Mouse (Mus musculus): ENCODE results near the gene Mtmr10. TPM values are rescaled to one million over a fixed set of nuclear protein-coding genes. Genes with fewer than 3 reads are reported as not detected.

Mtmr10 gene
- polyA plus RNA-seq, 1 experiment from 2014 or later = 12.2 TPM

- Histone ChIP-seq H3K27ac (replicated peaks) (peak overlapping the region; percentile 30; the same call in 1 of the 2 replicates), H3K27me3 (replicated peaks) (no peaks in the 10 kb centered on the region), H3K36me3 (peaks cover 27% of the 10 kb centered on the region; the same call in 1 of the 2 replicates), H3K4me3 (replicated peaks) (no peak overlapping the region), H3K4me1 (peaks cover 11% of the 10 kb centered on the region), H3K9ac (replicated peaks) (no peak overlapping the region), H3K9me3 (replicated peaks) (no peaks in the 10 kb centered on the region), H3K4me2 (no peak overlapping the region)
- 82% methylated on average over 15 of the region's 15 CpGs for WGBS
- peak; percentile 57; the same call in 1 of the 2 replicates for ATAC-seq (ENCODE audit: low FRiP score)
Observed at GRCm38 (mm10) chr7:64349147-64349861, 61.9 kb downstream of the Mtmr10 start.

- Histone ChIP-seq H3K9ac (replicated peaks) (no peak overlapping the region), H3K4me2 (no peak overlapping the region), H3K4me3 (replicated peaks) (no peak overlapping the region), H3K27me3 (replicated peaks) (no peaks in the 10 kb centered on the region), H3K4me1 (peaks cover 11% of the 10 kb centered on the region), H3K9me3 (replicated peaks) (no peaks in the 10 kb centered on the region), H3K36me3 (peaks cover 27% of the 10 kb centered on the region; the same call in 1 of the 2 replicates), H3K27ac (replicated peaks) (peak overlapping the region; percentile 73)
- peak; percentile 79 for ATAC-seq (ENCODE audit: low FRiP score)
- 60% methylated on average over 4 of the region's 4 CpGs for WGBS
Observed at GRCm38 (mm10) chr7:64351087-64351486, 63.6 kb downstream of the Mtmr10 start.

- Histone ChIP-seq H3K27ac (replicated peaks) (no peak overlapping the region), H3K4me2 (no peak overlapping the region)
Observed at GRCm38 (mm10) chr7:64354206-64354605, 66.8 kb downstream of the Mtmr10 start.

GRCm38 (mm10) chr7:64356661-64357060 is 69.2 kb downstream of the Mtmr10 start:
- H3K4me2 ChIP-seq = no peak overlapping the region
- H3K4me3 ChIP-seq (replicated peaks) = no peak overlapping the region
- peaks cover 40% of the 10 kb centered on the region for H3K36me3 ChIP-seq
- H3K9ac ChIP-seq (replicated peaks) = no peak overlapping the region
- 0 out of 2 replicates have a peak overlapping the region, but pooled peaks have one; percentile 9 for H3K27ac ChIP-seq (replicated peaks)
- H3K4me1 ChIP-seq = no peaks in the 10 kb centered on the region
- ATAC-seq (ENCODE audit: low FRiP score) = no peak
- H3K9me3 ChIP-seq (replicated peaks) = no peaks in the 10 kb centered on the region
- 94% methylated on average over 5 of the region's 5 CpGs for WGBS
- H3K27me3 ChIP-seq (replicated peaks) = no peaks in the 10 kb centered on the region

More at GRCm38 (mm10) chr7:64354206-64354605, 66.8 kb downstream of the Mtmr10 start:
- 26% methylated on average over 14 of the region's 14 CpGs for WGBS
- H3K36me3 ChIP-seq = peaks cover 36% of the 10 kb centered on the region
- H3K9ac ChIP-seq (replicated peaks) = no peak overlapping the region
- H3K4me1 ChIP-seq = peaks cover 9% of the 10 kb centered on the region
- H3K9me3 ChIP-seq (replicated peaks) = no peaks in the 10 kb centered on the region
- no peaks in the 10 kb centered on the region for H3K27me3 ChIP-seq (replicated peaks)
- no peak for ATAC-seq (ENCODE audit: low FRiP score)
- H3K4me3 ChIP-seq (replicated peaks) = no peak overlapping the region

GRCm38 (mm10) chr7:64357405-64357804 is 70.0 kb downstream of the Mtmr10 start:
- peak; percentile 55; the same call in 1 of the 2 replicates for ATAC-seq (ENCODE audit: low FRiP score)
- H3K27me3 ChIP-seq (replicated peaks) = no peaks in the 10 kb centered on the region
- no peak overlapping the region for H3K9ac ChIP-seq (replicated peaks)
- no peak overlapping the region for H3K27ac ChIP-seq (replicated peaks)
- H3K4me3 ChIP-seq (replicated peaks) = no peak overlapping the region
- H3K4me2 ChIP-seq = no peak overlapping the region
- WGBS = 82% methylated on average over 9 of the region's 9 CpGs
- H3K36me3 ChIP-seq = peaks cover 48% of the 10 kb centered on the region
- H3K4me1 ChIP-seq = no peaks in the 10 kb centered on the region
- no peaks in the 10 kb centered on the region for H3K9me3 ChIP-seq (replicated peaks)

GRCm38 (mm10) chr7:64358666-64359065 is 71.2 kb downstream of the Mtmr10 start:
- Histone ChIP-seq H3K4me2 (no peak overlapping the region), H3K4me1 (no peaks in the 10 kb centered on the region), H3K9me3 (replicated peaks) (no peaks in the 10 kb centered on the region), H3K4me3 (replicated peaks) (no peak overlapping the region), H3K27ac (replicated peaks) (no peak overlapping the region), H3K9ac (replicated peaks) (no peak overlapping the region), H3K36me3 (peaks cover 53% of the 10 kb centered on the region), H3K27me3 (replicated peaks) (no peaks in the 10 kb centered on the region)
- WGBS = 82% methylated on average over 6 of the region's 6 CpGs
- no peak for ATAC-seq (ENCODE audit: low FRiP score)

- Histone ChIP-seq H3K27ac (replicated peaks) (peak overlapping the region; percentile 56; the same call in 1 of the 2 replicates), H3K9me3 (replicated peaks) (no peaks in the 10 kb centered on the region), H3K9ac (replicated peaks) (no peak overlapping the region), H3K36me3 (peaks cover 67% of the 10 kb centered on the region), H3K4me3 (replicated peaks) (no peak overlapping the region), H3K27me3 (replicated peaks) (no peaks in the 10 kb centered on the region), H3K4me1 (no peaks in the 10 kb centered on the region), H3K4me2 (no peak overlapping the region)
- ATAC-seq (ENCODE audit: low FRiP score) = 0 out of 2 replicates have a peak, but pooled peaks have one; percentile 42
- 87% methylated on average over 20 of the region's 20 CpGs for WGBS
Observed at GRCm38 (mm10) chr7:64359943-64360585, 72.6 kb downstream of the Mtmr10 start.

- Histone ChIP-seq H3K4me3 (replicated peaks) (no peak overlapping the region), H3K27ac (replicated peaks) (peak overlapping the region; percentile 56), H3K4me2 (no peak overlapping the region), H3K4me1 (no peaks in the 10 kb centered on the region), H3K36me3 (peaks cover 71% of the 10 kb centered on the region), H3K27me3 (replicated peaks) (no peaks in the 10 kb centered on the region), H3K9me3 (replicated peaks) (no peaks in the 10 kb centered on the region), H3K9ac (replicated peaks) (no peak overlapping the region)
- 68% methylated on average over 3 of the region's 3 CpGs for WGBS
- peak; percentile 62 for ATAC-seq (ENCODE audit: low FRiP score)
Observed at GRCm38 (mm10) chr7:64360586-64360945, 73.1 kb downstream of the Mtmr10 start.

- ATAC-seq (ENCODE audit: low FRiP score) = no peak
- Histone ChIP-seq H3K4me3 (replicated peaks) (no peak overlapping the region), H3K4me1 (no peaks in the 10 kb centered on the region), H3K9me3 (replicated peaks) (no peaks in the 10 kb centered on the region), H3K27me3 (replicated peaks) (no peaks in the 10 kb centered on the region), H3K4me2 (no peak overlapping the region), H3K27ac (replicated peaks) (no peak overlapping the region), H3K36me3 (peaks cover 60% of the 10 kb centered on the region), H3K9ac (replicated peaks) (no peak overlapping the region)
- 93% methylated on average over 5 of the region's 5 CpGs for WGBS
Observed at GRCm38 (mm10) chr7:64365863-64366262, 78.4 kb downstream of the Mtmr10 start.

GRCm38 (mm10) chr7:64369841-64370240 is 82.4 kb downstream of the Mtmr10 start:
- Histone ChIP-seq H3K9ac (replicated peaks) (no peak overlapping the region), H3K9me3 (replicated peaks) (no peaks in the 10 kb centered on the region), H3K4me2 (no peak overlapping the region), H3K36me3 (peaks cover 25% of the 10 kb centered on the region), H3K27ac (replicated peaks) (no peak overlapping the region), H3K4me1 (peaks cover 14% of the 10 kb centered on the region), H3K4me3 (replicated peaks) (no peak overlapping the region), H3K27me3 (replicated peaks) (no peaks in the 10 kb centered on the region)
- no peak for ATAC-seq (ENCODE audit: low FRiP score)
- WGBS = 86% methylated on average over 6 of the region's 6 CpGs

- no peak overlapping the region for H3K4me3 ChIP-seq (replicated peaks)
- peak overlapping the region; percentile 61; the same call in 1 of the 2 replicates for H3K4me2 ChIP-seq
- no peak for ATAC-seq (ENCODE audit: low FRiP score)
- no peak overlapping the region for H3K9ac ChIP-seq (replicated peaks)
- H3K9me3 ChIP-seq (replicated peaks) = no peaks in the 10 kb centered on the region
- H3K36me3 ChIP-seq = peaks cover 20% of the 10 kb centered on the region
- H3K27me3 ChIP-seq (replicated peaks) = no peaks in the 10 kb centered on the region
- H3K4me1 ChIP-seq = peaks cover 14% of the 10 kb centered on the region
- WGBS = 92% methylated on average over 23 of the region's 23 CpGs
- H3K27ac ChIP-seq (replicated peaks) = no peak overlapping the region
Observed at GRCm38 (mm10) chr7:64371940-64372878, 84.8 kb downstream of the Mtmr10 start.

Measured in neural tube, embryonic 15.5 days (tissue).